Mouse (Mus musculus) forebrain, embryonic 16.5 days (tissue): ENCODE measurements around the gene Btg2. TPM values are rescaled to one million over a fixed set of nuclear protein-coding genes. Genes with fewer than 3 reads are reported as not detected.

Experiments used
- ATAC-seq: fragments of 200-750 bp; cut with Nextera tagmentation; 2 replicates; pipeline ENCODE4 v1.8.0; 2017; ENCODE audit warnings: mild to moderate bottlenecking, moderate library complexity
- H3K27ac ChIP-seq: fragments of 300-500 bp; sonication (generic); 2 replicates; pipeline ENCODE4 v1.5.1; 2014; ENCODE audit warnings: low read length, control low read depth
- H3K27me3 ChIP-seq: fragments of 300-500 bp; sonication (generic); replicated peaks from 2 replicates; pipeline ENCODE4 v1.6.1; 2014; ENCODE audit warnings: low read length; ENCODE audit not compliant: control insufficient read depth, insufficient read depth
- H3K36me3 ChIP-seq: fragments of 300-500 bp; sonication (generic); 2 replicates; pipeline ENCODE4 v1.6.1; 2014; ENCODE audit not compliant: control insufficient read depth, insufficient read depth
- H3K4me1 ChIP-seq: fragments of 300-500 bp; sonication (generic); replicated peaks from 2 replicates; pipeline ENCODE4 v1.6.1; 2014; ENCODE audit warnings: low read length; ENCODE audit not compliant: control insufficient read depth, insufficient read depth
- H3K4me2 ChIP-seq: fragments of 300-500 bp; sonication (generic); 2 replicates; pipeline ENCODE4 v1.6.1; 2014; ENCODE audit warnings: mild to moderate bottlenecking, low read length, control low read depth
- H3K4me3 ChIP-seq: fragments of 300-500 bp; sonication (generic); replicated peaks from 2 replicates; pipeline ENCODE4 v1.5.1; 2014; ENCODE audit warnings: mild to moderate bottlenecking, low read length, control low read depth
- H3K9ac ChIP-seq: fragments of 300-500 bp; sonication (generic); replicated peaks from 2 replicates; pipeline ENCODE4 v1.6.1; 2014; ENCODE audit warnings: low read depth, low read length, control low read depth
- H3K9me3 ChIP-seq: fragments of 300-500 bp; sonication (generic); 2 replicates; pipeline ENCODE4 v1.6.1; 2016; ENCODE audit warnings: low read length; ENCODE audit not compliant: control insufficient read depth
- WGBS: fragments of 180-500 bp; shearing (Covaris S2); extraction: QIAGEN DNeasy Blood & Tissue Kit; methylation state at CpG from one replicate; pipeline ENCODE4 v1.1.7; 2014; 5-methylcytosine and 5-hydroxymethylcytosine counted together
- polyA plus RNA-seq: library from polyadenylated mRNA; unstranded; fragments of >200 nt; fragmentation: Nextera tagmentation; extraction: Ambion mirVana; gene quantifications from 2 replicates; pipeline ENCODE4 v1.2.1, GENCODE M21; 2015

Gene Btg2
- polyA plus RNA-seq, 1 experiment from 2014 or later: 56.0 TPM

- Histone ChIP-seq H3K36me3 (no peaks in the 10 kb centered on the region), H3K27ac (peak overlapping the region; percentile 97), H3K4me3 (no peak overlapping the region), H3K27me3 (no peaks in the 10 kb centered on the region), H3K4me2 (peak overlapping the region; percentile 41; the same call in 1 of the 2 replicates), H3K9ac (no peak overlapping the region), H3K4me1 (peaks cover 65% of the 10 kb centered on the region), H3K9me3 (no peaks in the 10 kb centered on the region)
- 55% methylated on average over 2 of the region's 2 CpGs for WGBS
- ATAC-seq: no peak
Measured at GRCm38 (mm10) chr1:134064296-134064831, 14.6 kb downstream of the Btg2 start.

- Histone ChIP-seq H3K27ac (peak overlapping the region; percentile 97), H3K4me1 (peaks cover 65% of the 10 kb centered on the region), H3K9me3 (no peaks in the 10 kb centered on the region), H3K9ac (peak overlapping the region; percentile 59), H3K27me3 (no peaks in the 10 kb centered on the region), H3K4me3 (no peak overlapping the region), H3K4me2 (peak overlapping the region; percentile 41), H3K36me3 (no peaks in the 10 kb centered on the region)
- WGBS: 4% methylated on average over 9 of the region's 9 CpGs
- ATAC-seq: no peak
Measured at GRCm38 (mm10) chr1:134063773-134064125, 15.2 kb downstream of the Btg2 start.

DNA sequence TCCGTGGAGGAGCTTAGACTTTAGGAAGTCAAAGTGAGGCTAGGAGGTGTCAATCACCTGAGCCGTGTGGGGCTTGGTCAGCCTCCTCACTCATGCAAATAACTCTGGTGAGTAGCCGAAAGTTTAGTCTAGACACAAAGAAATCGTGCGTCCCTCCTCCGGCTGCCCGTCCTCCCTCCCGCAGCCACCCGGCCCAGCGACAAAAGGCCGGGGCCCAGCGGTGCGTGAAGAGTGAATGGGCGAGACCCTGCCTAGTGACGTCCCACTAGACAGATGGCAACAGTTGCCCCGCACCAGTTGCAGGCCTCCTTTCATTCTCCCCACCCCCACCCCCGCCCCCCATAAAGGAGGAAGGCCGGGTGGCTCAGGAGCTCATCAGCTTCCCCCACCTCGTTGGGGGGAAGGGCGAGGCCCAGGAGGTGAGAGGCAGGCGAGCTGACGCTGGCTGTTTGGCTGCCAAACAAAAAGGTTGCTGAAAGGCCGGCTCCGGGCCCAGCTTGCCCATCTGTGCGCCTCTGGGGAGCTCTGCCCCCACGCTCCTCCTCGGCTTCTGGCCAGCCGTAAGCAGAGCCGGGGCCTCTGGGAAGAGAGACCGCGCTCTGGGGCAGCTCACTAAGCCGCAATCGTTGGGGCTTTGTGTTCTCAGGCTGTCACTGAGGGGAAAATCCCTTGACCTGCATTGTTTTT, 15.7 kb downstream of the Btg2 start:
- Histone ChIP-seq H3K4me3 (0 out of 2 replicates have a peak overlapping the region, but pooled peaks have one; percentile 1), H3K4me1 (peaks cover 65% of the 10 kb centered on the region)

DNA sequence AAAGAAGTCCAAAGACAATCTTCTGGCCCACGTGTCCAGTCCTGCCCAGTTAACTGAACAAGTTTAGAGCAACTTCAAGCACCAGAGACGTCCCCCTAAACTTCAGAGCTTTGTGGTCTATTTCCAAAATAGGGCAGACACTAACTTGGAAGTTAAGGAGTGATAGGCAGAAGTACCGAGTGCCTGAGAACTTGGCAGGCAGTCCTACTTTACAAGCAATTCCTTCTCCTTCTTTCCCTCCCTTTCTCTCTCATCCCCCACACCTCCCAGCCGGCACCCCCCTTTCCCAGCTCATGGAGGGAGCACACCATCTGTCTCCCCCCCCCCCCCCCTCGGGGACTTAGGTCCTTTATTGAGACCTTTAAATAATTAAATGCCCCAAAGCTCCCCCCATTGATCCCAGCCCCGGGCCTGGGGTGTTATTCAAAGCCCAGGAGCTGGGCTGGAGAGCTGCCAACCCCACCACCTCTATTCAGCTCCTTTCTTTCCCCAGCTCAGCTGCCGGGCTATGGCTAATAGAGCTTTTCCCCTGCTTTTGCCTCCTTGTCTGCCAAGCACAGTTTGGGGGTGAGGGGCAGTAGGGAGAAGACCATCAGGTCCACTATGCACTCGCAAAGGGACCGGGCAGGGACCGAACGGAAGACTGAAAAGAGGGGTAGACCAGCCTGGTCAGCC, 16.4 kb downstream of the Btg2 start:
- Histone ChIP-seq H3K27ac (peak overlapping the region; percentile 97), H3K9ac (peak overlapping the region; percentile 59), H3K9me3 (no peaks in the 10 kb centered on the region), H3K4me2 (peak overlapping the region; percentile 41), H3K27me3 (no peaks in the 10 kb centered on the region), H3K36me3 (no peaks in the 10 kb centered on the region), H3K4me3 (no peak overlapping the region), H3K4me1 (peaks cover 62% of the 10 kb centered on the region)
- peak; percentile 61 for ATAC-seq
- WGBS: 2% methylated on average over 11 of the region's 11 CpGs

More for the DNA sequence above, 15.7 kb downstream of the Btg2 start:
- Histone ChIP-seq H3K36me3 (no peaks in the 10 kb centered on the region), H3K9ac (peak overlapping the region; percentile 59), H3K9me3 (no peaks in the 10 kb centered on the region), H3K27me3 (no peaks in the 10 kb centered on the region), H3K4me2 (peak overlapping the region; percentile 41), H3K27ac (peak overlapping the region; percentile 97)
- WGBS: 1% methylated on average over 33 of the region's 33 CpGs
- peak; percentile 70 for ATAC-seq

DNA sequence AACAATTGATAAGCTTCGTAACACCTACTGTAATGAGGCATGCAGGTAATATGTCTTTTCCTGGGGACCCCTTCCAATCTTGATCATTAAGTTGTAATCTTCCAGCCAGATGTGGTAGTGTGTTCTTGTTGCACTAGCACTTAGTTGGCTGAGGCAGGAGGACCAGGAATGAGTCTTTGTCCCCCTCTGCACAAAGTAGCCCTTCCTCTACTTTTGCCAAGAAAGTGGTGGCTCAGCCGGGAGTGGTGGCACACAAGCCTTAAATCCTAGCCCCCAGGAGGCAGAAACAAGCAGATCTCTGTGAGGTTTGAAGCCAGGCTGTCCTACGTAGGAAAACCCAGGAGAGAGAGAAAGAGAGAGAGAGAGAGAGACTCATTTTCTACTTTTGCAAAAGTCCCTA, 17.0 kb downstream of the Btg2 start:
- 27% methylated on average over 3 of the region's 3 CpGs for WGBS
- no peak for ATAC-seq
- peak overlapping the region; percentile 97 for H3K27ac ChIP-seq
- no peaks in the 10 kb centered on the region for H3K36me3 ChIP-seq
- H3K27me3 ChIP-seq: no peaks in the 10 kb centered on the region
- H3K9me3 ChIP-seq: no peaks in the 10 kb centered on the region
- H3K4me3 ChIP-seq: no peak overlapping the region
- H3K4me1 ChIP-seq: peaks cover 58% of the 10 kb centered on the region
- no peak overlapping the region; the same call in 1 of the 2 replicates for H3K4me2 ChIP-seq
- no peak overlapping the region for H3K9ac ChIP-seq

- ATAC-seq: peak; percentile 86
- H3K9ac ChIP-seq: peak overlapping the region; percentile 66
- H3K36me3 ChIP-seq: no peaks in the 10 kb centered on the region
- peak overlapping the region; percentile 97 for H3K27ac ChIP-seq
- peaks cover 53% of the 10 kb centered on the region for H3K4me1 ChIP-seq
- H3K27me3 ChIP-seq: no peaks in the 10 kb centered on the region
- peak overlapping the region; percentile 85 for H3K4me2 ChIP-seq
- H3K4me3 ChIP-seq: peak overlapping the region; percentile 45
- H3K9me3 ChIP-seq: no peaks in the 10 kb centered on the region
- under 1% methylated on average over 31 of the region's 31 CpGs for WGBS
Measured at GRCm38 (mm10) chr1:134060849-134061569, 17.9 kb downstream of the Btg2 start.

DNA sequence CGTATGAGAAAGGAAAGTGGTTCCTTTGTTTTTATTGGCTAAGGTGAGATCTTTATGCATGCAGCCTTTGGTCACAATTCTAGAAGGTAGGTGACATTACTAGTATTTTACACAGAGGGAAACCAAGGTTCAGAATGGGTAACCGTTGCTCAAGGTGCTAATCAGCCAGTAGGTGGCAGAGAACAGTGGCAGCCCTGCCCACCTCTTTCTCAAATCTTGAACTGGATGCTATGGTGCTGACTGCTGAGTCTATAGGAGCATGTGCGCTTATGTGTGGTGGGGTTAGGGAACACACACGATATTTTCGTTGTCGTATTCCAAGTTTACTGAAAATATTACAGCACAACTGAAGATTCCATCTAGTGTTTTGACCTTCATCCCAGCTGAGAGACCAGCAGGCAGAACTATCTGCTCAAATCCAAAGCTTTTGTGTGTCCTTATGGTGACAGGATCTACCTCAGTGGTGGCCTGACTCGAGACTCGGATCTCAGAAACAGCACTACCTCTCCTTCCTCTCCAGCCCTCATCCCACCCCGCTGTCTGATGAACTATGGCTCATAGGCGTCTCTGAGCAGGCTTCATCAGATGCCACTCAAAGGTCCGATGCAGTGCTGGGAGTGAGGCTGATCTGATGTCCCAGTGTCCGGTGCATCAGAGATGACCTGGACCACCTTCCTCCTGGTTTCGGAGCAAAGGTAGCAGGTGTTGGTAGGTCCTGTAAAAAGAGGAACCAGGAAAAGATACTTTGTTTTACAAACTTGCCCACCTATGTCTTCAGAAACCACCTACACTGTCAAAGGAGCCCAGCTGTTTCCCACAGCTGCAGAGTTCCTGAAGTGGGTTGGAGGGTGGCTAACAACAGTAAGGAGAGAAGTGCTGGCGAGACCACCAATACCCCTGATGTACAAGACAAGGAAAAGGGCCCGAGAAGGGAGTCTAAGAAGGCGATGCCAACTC, 18.9 kb downstream of the Btg2 start:
- WGBS: 67% methylated on average over 16 of the region's 16 CpGs
- H3K4me3 ChIP-seq: peak overlapping the region; percentile 45
- H3K36me3 ChIP-seq: no peaks in the 10 kb centered on the region
- H3K27ac ChIP-seq: peak overlapping the region; percentile 97
- peak overlapping the region; percentile 66 for H3K9ac ChIP-seq
- no peaks in the 10 kb centered on the region for H3K9me3 ChIP-seq
- H3K4me1 ChIP-seq: peaks cover 48% of the 10 kb centered on the region
- H3K4me2 ChIP-seq: peak overlapping the region; percentile 85
- H3K27me3 ChIP-seq: no peaks in the 10 kb centered on the region
- ATAC-seq: no peak

DNA sequence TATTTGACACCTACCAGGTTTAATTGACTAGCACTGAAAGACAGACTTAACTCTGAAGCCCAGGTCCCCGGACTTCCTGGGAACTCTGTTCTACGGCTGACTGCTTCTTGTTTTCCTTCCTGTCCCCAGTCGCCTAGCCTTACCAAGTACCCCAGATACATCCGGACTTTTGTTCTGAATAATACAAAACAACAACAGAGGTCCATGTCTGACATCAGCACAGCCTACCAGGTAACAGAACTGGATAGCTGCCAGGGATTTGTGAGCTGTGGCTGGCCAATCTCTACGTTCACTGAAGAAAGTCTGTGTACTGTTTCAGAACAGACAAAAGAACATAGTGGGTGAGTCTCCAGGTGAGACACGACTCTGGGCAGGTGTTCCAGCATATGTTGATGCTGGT, 20.1 kb downstream of the Btg2 start:
- H3K4me2 ChIP-seq: no peak overlapping the region
- H3K27me3 ChIP-seq: no peaks in the 10 kb centered on the region
- no peaks in the 10 kb centered on the region for H3K36me3 ChIP-seq
- WGBS: 56% methylated on average over 6 of the region's 6 CpGs
- no peak overlapping the region for H3K9ac ChIP-seq
- no peak overlapping the region for H3K27ac ChIP-seq
- peaks cover 37% of the 10 kb centered on the region for H3K4me1 ChIP-seq
- no peak for ATAC-seq
- no peaks in the 10 kb centered on the region for H3K9me3 ChIP-seq
- no peak overlapping the region for H3K4me3 ChIP-seq
